Mouse (Mus musculus): ENCODE measurements around the gene Agtpbp1. TPM values are rescaled to one million over a fixed set of nuclear protein-coding genes. Genes with fewer than 3 reads are reported as not detected.

The Agtpbp1 gene
- total RNA-seq, 2 experiments from 2014 or later = 351 to 374 TPM

DNA sequence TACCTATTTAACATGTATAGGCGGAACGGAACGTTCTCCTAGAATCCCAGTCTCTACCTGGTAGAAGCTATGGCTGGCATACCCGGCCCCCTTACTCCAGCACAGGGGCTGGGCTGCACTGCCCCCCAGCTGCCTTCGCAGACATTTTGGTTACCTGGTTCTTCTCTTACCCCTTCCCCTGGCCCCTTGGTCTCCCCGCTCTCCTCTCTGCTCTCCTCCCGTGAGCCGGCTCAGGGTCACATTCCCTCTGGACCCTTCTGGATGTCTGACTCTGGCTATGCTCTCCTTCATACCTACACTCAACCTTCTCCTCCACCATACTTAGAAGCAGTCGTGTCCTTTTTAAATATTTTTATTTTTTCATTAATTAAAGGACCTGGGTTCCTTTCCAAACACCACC lies 546 bp downstream of the Agtpbp1 start:
- peak; percentile 24 to 28 for DNase-seq (ENCODE audit: extremely low spot score in 1 of 2, low spot score in 1 of 2)

GRCm38 (mm10) chr13:59580954-59581353 lies 4.1 kb downstream of the Agtpbp1 start:
- no peak for DNase-seq (ENCODE audit: extremely low spot score in 1 of 2, low spot score in 1 of 2)

DNA sequence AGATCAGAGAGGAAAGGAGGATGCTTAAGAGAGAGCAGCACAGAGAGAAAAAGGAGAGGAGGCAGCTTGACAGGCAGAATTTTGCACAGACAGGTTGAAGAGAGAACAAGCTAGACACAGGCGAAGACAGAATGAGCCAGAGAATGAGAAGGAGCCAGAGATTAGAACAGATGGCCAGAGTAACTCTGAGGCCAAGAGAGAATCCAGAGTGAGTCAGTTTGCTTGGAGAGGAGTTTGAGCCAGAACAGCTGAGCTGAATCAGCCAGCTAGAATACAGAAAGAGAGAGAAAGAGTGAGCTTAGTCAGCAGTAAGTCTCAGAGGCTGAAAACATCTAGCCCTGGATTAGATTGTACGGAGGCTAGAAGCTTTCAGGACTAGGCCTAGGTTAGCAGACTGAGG lies 12.5 kb downstream of the Agtpbp1 start:
- no peak for DNase-seq (ENCODE audit: extremely low spot score in 1 of 2, low spot score in 1 of 2)

DNA sequence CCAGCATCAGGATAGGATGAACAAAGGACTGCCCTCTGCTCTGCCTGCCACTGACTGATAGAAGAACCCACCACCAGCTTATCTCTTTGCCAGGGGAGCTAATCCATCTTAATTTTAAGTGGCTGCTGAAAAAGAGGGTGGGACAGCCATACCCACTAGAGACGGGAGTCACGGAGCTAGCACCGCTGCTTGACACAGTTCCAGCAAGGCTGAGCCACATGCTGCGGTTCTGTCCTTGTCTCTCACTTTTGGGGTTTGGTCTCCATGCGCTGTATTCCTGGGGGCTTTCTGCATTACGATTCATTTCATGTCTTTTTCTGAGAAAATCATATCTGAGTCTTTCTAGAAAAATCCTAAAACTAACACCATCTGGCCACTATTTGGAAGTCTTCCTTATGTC lies 13.9 kb downstream of the Agtpbp1 start:
- no peak for DNase-seq (ENCODE audit: extremely low spot score in 1 of 2, low spot score in 1 of 2)

GRCm38 (mm10) chr13:59565945-59566520 lies 19.0 kb downstream of the Agtpbp1 start:
- DNase-seq (ENCODE audit: extremely low spot score in 1 of 2, low spot score in 1 of 2) = no peak

DNA sequence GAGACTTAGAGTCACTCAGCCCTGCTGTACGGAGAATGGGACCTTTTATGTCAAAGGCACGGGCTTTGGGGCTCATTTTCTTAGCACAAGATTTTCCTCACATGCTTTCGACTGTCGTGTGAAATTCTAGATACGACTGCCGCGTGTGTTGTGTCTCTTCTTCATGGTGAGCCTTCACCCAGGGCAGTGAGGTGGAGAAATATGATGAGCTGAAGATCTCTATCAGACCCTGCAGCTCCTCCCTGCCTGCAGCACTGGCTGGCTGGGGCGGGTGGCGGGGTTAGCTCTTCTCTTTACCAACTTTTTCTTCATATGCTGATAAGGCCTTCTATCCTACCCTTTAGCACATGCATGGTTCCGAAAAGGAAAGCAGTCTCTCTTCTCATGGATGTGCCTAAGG lies 20.1 kb downstream of the Agtpbp1 start:
- DNase-seq (ENCODE audit: extremely low spot score in 1 of 2, low spot score in 1 of 2) = no peak

- DNase-seq (ENCODE audit: extremely low spot score in 1 of 2, low spot score in 1 of 2) = no peak
These were observed 20.5 kb downstream of the Agtpbp1 start for GRCm38 (mm10) chr13:59564505-59564904.

DNA sequence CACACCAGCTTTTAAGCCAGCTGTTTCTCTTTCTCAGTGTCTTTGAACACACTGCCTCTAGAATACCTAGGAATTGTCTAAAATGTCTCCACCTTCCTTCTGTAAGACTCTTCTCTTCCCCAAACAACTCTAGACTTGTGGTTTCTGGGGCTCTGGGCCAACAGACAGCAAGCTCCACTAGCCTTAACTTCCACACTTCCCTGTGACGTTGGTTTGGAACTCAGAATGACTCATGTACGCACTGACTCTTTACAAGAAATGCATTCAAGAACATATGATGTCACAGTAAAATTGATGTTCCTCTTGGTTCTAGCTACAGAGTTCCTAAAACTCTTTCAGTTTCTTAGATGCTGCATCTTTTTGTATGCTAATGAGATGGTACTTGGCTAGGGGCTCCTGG lies 22.6 kb downstream of the Agtpbp1 start:
- no peak for DNase-seq (ENCODE audit: extremely low spot score in 1 of 2, low spot score in 1 of 2)

GRCm38 (mm10) chr13:59558776-59559175 lies 26.3 kb downstream of the Agtpbp1 start:
- DNase-seq (ENCODE audit: extremely low spot score in 1 of 2, low spot score in 1 of 2) = no peak

- peak; percentile 82 to 84 for DNase-seq (ENCODE audit: extremely low spot score in 1 of 2, low spot score in 1 of 2)
These were observed 27.6 kb downstream of the Agtpbp1 start for GRCm38 (mm10) chr13:59557185-59557985.

DNA sequence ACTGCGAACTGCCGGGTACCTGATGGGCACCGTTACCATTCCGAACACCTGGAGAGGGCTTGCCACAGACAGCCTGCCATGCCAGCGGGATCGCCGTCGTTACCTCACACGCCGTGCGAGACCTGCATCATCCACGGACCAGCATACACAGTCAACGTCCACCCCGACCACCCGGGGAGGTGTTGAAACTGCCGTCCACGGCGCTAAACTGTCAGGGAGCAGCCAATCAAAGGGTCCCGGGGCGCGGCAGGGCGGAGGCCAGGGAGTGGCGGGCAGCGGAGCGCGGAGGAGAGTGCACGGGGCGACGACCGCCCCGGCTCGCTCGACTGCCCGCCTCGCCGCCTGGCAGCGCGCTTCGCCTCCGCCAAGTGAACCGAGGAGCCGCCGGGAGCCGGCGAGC lies 28.4 kb downstream of the Agtpbp1 start:
- DNase-seq (ENCODE audit: extremely low spot score in 1 of 2, low spot score in 1 of 2) = peak in 1 of 2 experiments; percentile 39

GRCm38 (mm10) chr13:59555613-59556192 lies 29.3 kb downstream of the Agtpbp1 start:
- no peak for DNase-seq (ENCODE audit: extremely low spot score in 1 of 2, low spot score in 1 of 2)

DNA sequence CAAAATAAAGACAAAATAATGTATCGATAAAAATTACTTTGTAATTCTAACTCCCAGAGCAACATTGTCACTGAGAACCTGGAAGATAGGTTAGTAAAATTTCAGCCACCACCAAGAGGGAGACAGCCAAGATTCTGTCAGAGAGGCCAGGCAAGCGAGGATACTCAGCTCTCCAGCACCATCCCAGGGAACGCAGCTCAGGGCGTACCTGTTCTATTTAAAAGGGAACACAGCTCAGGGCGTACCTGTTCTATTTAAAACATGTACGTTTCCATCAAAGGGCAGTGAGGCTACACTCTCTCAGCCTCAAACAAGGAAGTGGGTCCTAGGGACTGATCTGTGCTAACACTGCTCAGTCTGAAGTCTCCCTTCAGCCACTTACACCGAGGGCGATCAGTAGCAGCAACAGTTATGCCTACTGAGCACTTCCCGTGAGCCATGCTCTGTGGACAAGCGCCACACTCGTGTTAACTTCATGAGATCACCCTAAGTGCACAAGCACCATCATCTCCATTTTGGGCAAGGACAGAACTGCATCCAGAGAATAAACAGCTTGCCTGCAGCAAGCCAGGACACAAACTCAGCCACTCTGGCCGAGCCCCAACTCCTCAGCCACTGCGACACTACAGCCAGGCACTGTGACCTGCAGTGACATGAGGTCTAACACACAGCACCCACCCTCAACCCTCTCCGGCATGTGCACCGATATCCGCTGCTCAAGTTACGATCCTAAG lies 30.1 kb downstream of the Agtpbp1 start:
- DNase-seq (ENCODE audit: extremely low spot score in 1 of 2, low spot score in 1 of 2) = no peak

GRCm38 (mm10) chr13:59552751-59553150 lies 32.3 kb downstream of the Agtpbp1 start:
- no peak for DNase-seq (ENCODE audit: extremely low spot score in 1 of 2, low spot score in 1 of 2)

DNA sequence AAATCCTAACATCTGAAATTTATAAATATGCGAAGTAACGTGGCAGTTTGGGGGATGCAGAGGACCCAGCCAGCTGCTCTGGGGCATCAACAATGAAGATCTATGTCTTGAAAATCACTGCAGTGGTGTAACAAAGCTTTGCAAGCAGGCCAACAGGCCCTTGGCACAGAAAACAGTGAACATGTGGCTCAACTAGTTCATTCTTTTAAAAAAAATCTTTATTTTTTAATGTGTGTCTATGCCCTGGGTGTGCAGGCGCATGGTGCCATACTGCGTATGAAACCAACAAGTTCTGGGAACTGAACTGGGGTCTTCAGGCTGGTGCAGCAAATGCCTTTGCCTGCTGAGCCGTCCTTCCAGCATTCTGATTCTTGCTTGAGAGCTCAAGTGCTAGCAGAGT lies 32.7 kb downstream of the Agtpbp1 start:
- DNase-seq (ENCODE audit: extremely low spot score in 1 of 2, low spot score in 1 of 2) = no peak

- no peak for DNase-seq (ENCODE audit: extremely low spot score in 1 of 2, low spot score in 1 of 2)
These were observed 35.7 kb downstream of the Agtpbp1 start for GRCm38 (mm10) chr13:59549318-59549798.

DNA sequence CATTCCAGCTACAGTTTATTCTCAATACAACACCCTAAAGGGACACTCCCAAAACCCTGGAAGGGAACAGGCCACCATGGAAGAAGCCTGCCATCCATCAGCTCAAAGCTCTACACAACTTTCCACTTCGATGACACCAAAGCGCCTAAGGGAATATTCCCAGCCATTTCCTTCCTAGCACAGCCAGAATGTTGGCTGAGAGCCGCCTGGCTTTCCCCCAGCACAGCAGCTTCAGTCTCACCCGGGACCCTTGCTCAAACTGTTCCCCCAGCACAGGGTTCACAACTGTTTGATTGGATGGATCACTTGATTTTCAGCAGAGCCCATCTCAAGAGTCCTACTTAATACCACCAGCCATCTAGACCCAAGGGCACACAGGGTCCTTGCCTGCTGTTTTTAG lies 37.3 kb downstream of the Agtpbp1 start:
- no peak for DNase-seq (ENCODE audit: extremely low spot score in 1 of 2, low spot score in 1 of 2)

DNA sequence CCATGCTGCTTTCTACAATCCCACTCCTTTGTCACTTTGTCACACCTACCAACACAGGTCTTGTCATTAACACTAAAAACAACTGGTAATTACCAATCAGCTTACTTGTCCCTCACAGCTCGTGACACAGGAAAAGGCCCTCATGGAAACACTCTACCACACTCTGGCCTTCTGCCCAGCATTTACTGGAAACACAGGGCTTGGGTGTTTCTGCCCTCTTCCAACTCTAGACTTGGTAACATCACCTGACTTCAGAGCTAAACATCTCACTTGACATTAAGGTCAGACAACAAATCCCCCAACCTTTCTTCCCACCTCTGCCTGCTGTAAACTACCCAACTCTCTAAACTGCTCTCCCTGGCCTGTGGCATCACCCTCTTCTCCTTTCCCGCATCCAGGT lies 37.9 kb downstream of the Agtpbp1 start:
- no peak for DNase-seq (ENCODE audit: extremely low spot score in 1 of 2, low spot score in 1 of 2)

- DNase-seq (ENCODE audit: extremely low spot score in 1 of 2, low spot score in 1 of 2) = no peak
These were observed 42.6 kb downstream of the Agtpbp1 start for GRCm38 (mm10) chr13:59542411-59542810.

GRCm38 (mm10) chr13:59540030-59540429 lies 45.0 kb downstream of the Agtpbp1 start:
- no peak for DNase-seq (ENCODE audit: extremely low spot score in 1 of 2, low spot score in 1 of 2)

DNA sequence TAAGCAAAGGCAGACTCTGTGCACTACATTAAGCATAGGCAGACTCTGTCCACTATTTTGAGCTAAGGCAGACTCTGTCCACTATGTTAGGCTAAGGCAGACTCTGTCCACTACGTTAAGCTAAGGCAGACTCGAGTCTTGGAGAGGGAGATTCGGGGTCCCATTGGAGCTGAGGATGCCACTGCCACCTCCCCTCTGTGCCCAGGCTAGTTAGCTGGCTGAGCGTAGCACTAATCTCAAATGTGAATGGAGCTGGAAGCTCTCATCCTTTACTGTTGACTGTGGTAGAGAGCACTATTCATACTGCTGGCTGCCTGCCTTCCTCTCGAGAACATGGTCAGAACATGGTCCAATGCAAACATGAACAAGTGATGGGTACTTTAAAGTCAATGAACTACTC lies 46.4 kb downstream of the Agtpbp1 start:
- DNase-seq (ENCODE audit: extremely low spot score in 1 of 2, low spot score in 1 of 2) = no peak

Data from layer of hippocampus, postnatal 25 days (tissue).